Mouse (Mus musculus): ENCODE data around the gene Actn4.

GRCm38 (mm10) chr7:28877856-28878255, 84.3 kb downstream of the Actn4 start:
- TF ChIP-seq EP300 (optimal IDR thresholded peaks at IDR 0.05) (no peak), CTCF (IDR thresholded peaks at IDR 0.05; ENCODE audit: low read depth) (no peak)
